Mouse (Mus musculus) heart, postnatal 0 days (tissue): ENCODE measurements around the gene Vmn1r174.

Experiments
- CTCF ChIP-seq: IDR thresholded peaks from 2 replicates; pipeline ENCODE4 v1.5.1; 2016; ENCODE audit warnings: antibody characterized with exemption, control low read depth, low read depth
- EP300 ChIP-seq: IDR thresholded peaks from 2 replicates; pipeline ENCODE4 v1.6.1; 2016; ENCODE audit warnings: antibody characterized with exemption, low read depth

DNA sequence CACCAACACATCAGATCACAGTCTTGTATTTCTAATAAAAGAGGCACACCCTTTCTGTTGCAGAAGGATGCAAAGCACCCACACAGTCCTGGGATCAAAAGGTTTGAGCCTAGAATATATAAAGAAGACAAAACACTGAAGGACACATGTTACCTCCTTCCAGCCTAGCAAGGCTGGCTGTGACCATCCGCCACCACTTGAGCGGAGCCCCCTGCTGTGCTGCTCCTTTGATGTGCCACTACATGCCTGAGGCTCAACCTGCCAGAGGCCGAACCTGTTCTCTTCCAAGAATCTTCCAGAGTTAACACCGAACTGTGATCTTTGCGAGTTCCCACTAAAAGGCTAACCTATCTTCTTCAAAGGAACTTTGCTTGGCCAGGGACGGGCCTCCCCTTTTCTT lies 32.5 kb downstream of the Vmn1r174 start:
- TF ChIP-seq CTCF (no peak), EP300 (no peak)
